8 mouse cellular contexts compared by ENCODE assay signal in genomic region chr19:5892735-5893134, GRCm38 (mm10). TPM values are rescaled to one million over a fixed set of nuclear protein-coding genes. Genes with fewer than 3 reads are reported as not detected.
DNase-seq lines count a peak whose midpoint lies in the region; ATAC-seq and TF ChIP-seq lines count a peak whose summit lies in the region.
"Had no signal": no experiment of that assay in that cellular context is flagged by ENCODE, and none has a peak within 500 bp of the region (broad histone marks: within the 10 kb centered on the region; RNA-seq: fewer than 3 reads in every experiment).

No protein-coding gene starts in this region.

- H3K9me3 ChIP-seq in neural tube, embryonic 11.5 days (ENCODE audit: control insufficient read depth, low read length) = no peaks in the 10 kb centered on the region
- H3K9me3 ChIP-seq in forebrain, postnatal 0 days (ENCODE audit: low read length) = no peaks in the 10 kb centered on the region
- H3K9me3 ChIP-seq in liver, embryonic 14.5 days (ENCODE audit: control insufficient read depth, low read length) = no peaks in the 10 kb centered on the region

- H3K4me2 ChIP-seq in neural tube, embryonic 11.5 days (ENCODE audit: low read depth) = peak overlapping the region; percentile 92
- H3K4me2 ChIP-seq in forebrain, postnatal 0 days (ENCODE audit: low read depth) = peak overlapping the region; percentile 74
- peak overlapping the region; percentile 95 for H3K4me2 ChIP-seq in liver, embryonic 14.5 days (ENCODE audit: low read depth)

- DNase-seq in neural tube, embryonic 11.5 days (ENCODE audit: low spot score) = no peak
- no peak for DNase-seq in neural tube, embryonic 10.5 days (ENCODE audit: extremely low spot score, low spot score)
- no peak for DNase-seq in forebrain, postnatal 0 days
- DNase-seq in liver, embryonic 14.5 days (ENCODE audit: low read depth in 3 of 3, low spot score in 3 of 3) = no peak
- DNase-seq in left cerebral cortex, adult 8-10 months (ENCODE audit: low spot score in 2 of 2) = no peak
- no peak for DNase-seq in urinary bladder, postnatal 36 days (ENCODE audit: low spot score in 2 of 2)
- DNase-seq in lung, postnatal 10 days = no peak

- no peak overlapping the region for H3K27ac ChIP-seq in neural tube, embryonic 11.5 days (ENCODE audit: low read depth, low read length)
- H3K27ac ChIP-seq in forebrain, postnatal 0 days (ENCODE audit: low read depth, low read length) = peak overlapping the region; percentile 71; the same call in 1 of the 2 replicates
- no peak overlapping the region for H3K27ac ChIP-seq in liver, embryonic 14.5 days

- peak overlapping the region; percentile 63 for H3K4me3 ChIP-seq in neural tube, embryonic 11.5 days (ENCODE audit: low read depth, low read length)
- peak overlapping the region; percentile 71 for H3K4me3 ChIP-seq in forebrain, postnatal 0 days (ENCODE audit: low read depth, low read length)
- peak overlapping the region in 1 of 2 experiments; percentile 82; a peak in 2 of 4 replicates for H3K4me3 ChIP-seq in liver, embryonic 14.5 days (ENCODE audit: insufficient read depth in 1 of 2, low read depth in 2 of 2, low read length in 2 of 2)

- 92% methylated on average over 13 of the region's 13 CpGs for WGBS in neural tube, embryonic 11.5 days
- WGBS in forebrain, postnatal 0 days = 87% methylated on average over 13 of the region's 13 CpGs
- 95% methylated on average over 13 of the region's 13 CpGs for WGBS in liver, embryonic 14.5 days (ENCODE audit: insufficient replicate concordance)

- no peak for TF ChIP-seq CTCF in forebrain, postnatal 0 days (IDR thresholded peaks at IDR 0.05; ENCODE audit: low read depth)
- no peak for TF ChIP-seq CTCF in liver, embryonic 14.5 days (IDR thresholded peaks at IDR 0.05; ENCODE audit: low read depth)

- peaks cover 12% of the 10 kb centered on the region; the same call in 1 of the 2 replicates for H3K4me1 ChIP-seq in neural tube, embryonic 11.5 days (ENCODE audit: control insufficient read depth, insufficient read depth, low read length)
- H3K4me1 ChIP-seq in forebrain, postnatal 0 days (ENCODE audit: insufficient read depth) = peaks cover 11% of the 10 kb centered on the region
- peaks cover 4 to 13% of the 10 kb centered on the region in 2 experiments; a peak in 3 of 4 replicates for H3K4me1 ChIP-seq in liver, embryonic 14.5 days (replicated peaks; ENCODE audit: control insufficient read depth in 2 of 2, insufficient read depth in 2 of 2, low read length in 1 of 2)

- no peaks in the 10 kb centered on the region for H3K27me3 ChIP-seq in neural tube, embryonic 11.5 days (ENCODE audit: control insufficient read depth, insufficient read depth, low read length)
- H3K27me3 ChIP-seq in forebrain, postnatal 0 days (ENCODE audit: insufficient read depth, low read length) = no peaks in the 10 kb centered on the region
- no peaks in the 10 kb centered on the region for H3K27me3 ChIP-seq in liver, embryonic 14.5 days (ENCODE audit: control insufficient read depth, insufficient read depth, low read length)

- no peak for ATAC-seq in neural tube, embryonic 11.5 days (ENCODE audit: insufficient read depth, low FRiP score, low TSS enrichment)
- ATAC-seq in forebrain, postnatal 0 days = no peak
- ATAC-seq in liver, embryonic 14.5 days (ENCODE audit: insufficient read depth) = no peak

- peaks cover 4% of the 10 kb centered on the region for H3K36me3 ChIP-seq in neural tube, embryonic 11.5 days (ENCODE audit: control insufficient read depth, insufficient read depth, low read length)
- H3K36me3 ChIP-seq in forebrain, postnatal 0 days (ENCODE audit: insufficient read depth) = peaks cover 16% of the 10 kb centered on the region
- H3K36me3 ChIP-seq in liver, embryonic 14.5 days (replicated peaks; ENCODE audit: control insufficient read depth, insufficient read depth, low read depth) = peaks cover 11% of the 10 kb centered on the region

- no peak for TF ChIP-seq EP300 in liver, embryonic 14.5 days (IDR thresholded peaks at IDR 0.05; ENCODE audit: low read depth)

- peak overlapping the region; percentile 84 for H3K9ac ChIP-seq in neural tube, embryonic 11.5 days (ENCODE audit: low read length)
- no peak overlapping the region for H3K9ac ChIP-seq in forebrain, postnatal 0 days
- H3K9ac ChIP-seq in liver, embryonic 14.5 days (replicated peaks) = peak overlapping the region; percentile 87; the same call in 1 of the 2 replicates

RNA-seq across cellular contexts. Expression of gene Tigd3, which starts 1.2 kb away (rescaled TPM):
- 5.7 and 6.6 TPM in 2 replicates for polyA plus RNA-seq in neural tube, embryonic 11.5 days (2014; fragmentation: Nextera tagmentation; extraction: Ambion mirVana)
- total RNA-seq in forebrain, postnatal 0 days (2014; rRNA removed) = 9.9 and 14.2 TPM in 2 replicates
- polyA plus RNA-seq in forebrain, postnatal 0 days (2015; fragmentation: Nextera tagmentation; extraction: Ambion mirVana) = 8.6 and 10.2 TPM in 2 replicates
- polyA plus RNA-seq in liver, embryonic 14.5 days (2012; rRNA removed) = 2.2 and 2.4 TPM in 2 replicates
- 1.1 TPM in 2 replicates for polyA plus RNA-seq in liver, embryonic 14.5 days (2014; fragmentation: Nextera tagmentation; extraction: Ambion mirVana)
- total RNA-seq in left cerebral cortex, adult 8-10 months (2022) = 1 to 10 TPM; 3.9 to 5.6 (median 5.0) TPM

RNA-seq across cellular contexts. Expression of gene Slc25a45, which starts 15.1 kb away (rescaled TPM):
- polyA plus RNA-seq in neural tube, embryonic 11.5 days (2014; fragmentation: Nextera tagmentation; extraction: Ambion mirVana) = 0.74 and 1.7 TPM in 2 replicates
- total RNA-seq in forebrain, postnatal 0 days (2014; rRNA removed) = 2.2 and 2.6 TPM in 2 replicates
- 2.0 and 2.9 TPM in 2 replicates for polyA plus RNA-seq in forebrain, postnatal 0 days (2015; fragmentation: Nextera tagmentation; extraction: Ambion mirVana)
- polyA plus RNA-seq in liver, embryonic 14.5 days (2012; rRNA removed) = 5.3 and 5.8 TPM in 2 replicates
- polyA plus RNA-seq in liver, embryonic 14.5 days (2014; fragmentation: Nextera tagmentation; extraction: Ambion mirVana) = 3.2 and 4.6 TPM in 2 replicates
- 1 to 10 TPM; 3.2 to 5.1 (median 4.1) TPM for total RNA-seq in left cerebral cortex, adult 8-10 months (2022)

RNA-seq across cellular contexts. Expression of gene Frmd8, which starts 17.7 kb away (rescaled TPM):
- polyA plus RNA-seq in neural tube, embryonic 11.5 days (2014; fragmentation: Nextera tagmentation; extraction: Ambion mirVana) = 19.9 and 20.7 TPM in 2 replicates
- 8.5 and 13.3 TPM in 2 replicates for total RNA-seq in forebrain, postnatal 0 days (2014; rRNA removed)
- polyA plus RNA-seq in forebrain, postnatal 0 days (2015; fragmentation: Nextera tagmentation; extraction: Ambion mirVana) = 9.0 and 10.3 TPM in 2 replicates
- 5.9 and 6.7 TPM in 2 replicates for polyA plus RNA-seq in liver, embryonic 14.5 days (2012; rRNA removed)
- 6.6 and 8.4 TPM in 2 replicates for polyA plus RNA-seq in liver, embryonic 14.5 days (2014; fragmentation: Nextera tagmentation; extraction: Ambion mirVana)
- 10 to 100 TPM; 12.1 to 19.9 (median 13.7) TPM for total RNA-seq in left cerebral cortex, adult 8-10 months (2022)

RNA-seq across cellular contexts. Expression of gene Dpf2, which starts 20.1 kb away (rescaled TPM):
- polyA plus RNA-seq in neural tube, embryonic 11.5 days (2014; fragmentation: Nextera tagmentation; extraction: Ambion mirVana) = 195 and 225 TPM in 2 replicates
- 52.8 and 64.5 TPM in 2 replicates for total RNA-seq in forebrain, postnatal 0 days (2014; rRNA removed)
- 56.8 and 60.1 TPM in 2 replicates for polyA plus RNA-seq in forebrain, postnatal 0 days (2015; fragmentation: Nextera tagmentation; extraction: Ambion mirVana)
- 35.3 and 36.0 TPM in 2 replicates for polyA plus RNA-seq in liver, embryonic 14.5 days (2012; rRNA removed)
- 45.1 and 54.5 TPM in 2 replicates for polyA plus RNA-seq in liver, embryonic 14.5 days (2014; fragmentation: Nextera tagmentation; extraction: Ambion mirVana)
- 10 to 100 TPM; 76.4 to 87.8 (median 81.6) TPM for total RNA-seq in left cerebral cortex, adult 8-10 months (2022)

RNA-seq across cellular contexts. Expression of gene Cdc42ep2, which starts 31.9 kb away (rescaled TPM):
- 3.9 and 4.0 TPM in 2 replicates for polyA plus RNA-seq in neural tube, embryonic 11.5 days (2014; fragmentation: Nextera tagmentation; extraction: Ambion mirVana)
- total RNA-seq in forebrain, postnatal 0 days (2014; rRNA removed) = 13.3 and 18.4 TPM in 2 replicates
- polyA plus RNA-seq in forebrain, postnatal 0 days (2015; fragmentation: Nextera tagmentation; extraction: Ambion mirVana) = 13.5 and 15.6 TPM in 2 replicates
- polyA plus RNA-seq in liver, embryonic 14.5 days (2012; rRNA removed) = 2.2 and 2.3 TPM in 2 replicates
- 1.6 and 2.1 TPM in 2 replicates for polyA plus RNA-seq in liver, embryonic 14.5 days (2014; fragmentation: Nextera tagmentation; extraction: Ambion mirVana)
- 1 to 10 TPM; 6.1 to 7.4 (median 6.4) TPM for total RNA-seq in left cerebral cortex, adult 8-10 months (2022)
- total RNA-seq: granulocyte monocyte progenitor cell, adult 5-6 weeks had no signal
